Mouse (Mus musculus) myocyte (in vitro differentiated cells): ENCODE data around the gene Zfpm1.

Source experiments
- E2F4 ChIP-seq: IDR thresholded peaks from one replicate; pipeline ENCODE4 v1.6.1; 2011; ENCODE audit warnings: mild to moderate bottlenecking, control low read depth, moderate library complexity; ENCODE audit not compliant: insufficient read depth
- MAX ChIP-seq: IDR thresholded peaks from one replicate; pipeline ENCODE4 v1.6.1; 2011; ENCODE audit warnings: low read depth, mild to moderate bottlenecking, control low read depth
- MYOD1 ChIP-seq, 3 experiments: IDR thresholded peaks; one replicate each; pipeline ENCODE4 v1.6.1; 2011; ENCODE audit warnings: control low read depth in 2 of 3, low read depth in 2 of 3, mild to moderate bottlenecking in 2 of 3, moderate library complexity in 1 of 3; ENCODE audit not compliant: insufficient read length in 2 of 3, control insufficient read depth in 1 of 3
- MYOG ChIP-seq, 3 experiments: IDR thresholded peaks; one replicate each; pipeline ENCODE4 v1.6.1; 2011; ENCODE audit warnings: control low read depth in 2 of 3, low read depth in 2 of 3, mild to moderate bottlenecking in 2 of 3; ENCODE audit not compliant: insufficient read length in 2 of 3, control insufficient read depth in 1 of 3, insufficient read depth in 1 of 3
- POLR2A ChIP-seq: IDR thresholded peaks from one replicate; pipeline ENCODE4 v1.6.1; 2011; ENCODE audit warnings: low read depth, mild to moderate bottlenecking, control low read depth, moderate library complexity; ENCODE audit not compliant: insufficient read length
- POLR2AphosphoS2 ChIP-seq: IDR thresholded peaks from one replicate; pipeline ENCODE4 v1.6.1; 2011; ENCODE audit warnings: low read depth, control low read depth; ENCODE audit not compliant: insufficient read length
- REST ChIP-seq: IDR thresholded peaks from one replicate; pipeline ENCODE4 v1.6.1; 2011; ENCODE audit warnings: mild to moderate bottlenecking, control low read depth, moderate library complexity; ENCODE audit not compliant: insufficient read depth, insufficient read length
- SRF ChIP-seq: IDR thresholded peaks from one replicate; pipeline ENCODE4 v1.6.1; 2011; ENCODE audit warnings: low read depth; ENCODE audit not compliant: control insufficient read depth, insufficient read length
- TCF12 ChIP-seq: IDR thresholded peaks from one replicate; pipeline ENCODE4 v1.6.1; 2011; ENCODE audit warnings: mild to moderate bottlenecking, control low read depth; ENCODE audit not compliant: poor library complexity, insufficient read depth, severe bottlenecking
- TCF3 ChIP-seq: IDR thresholded peaks from one replicate; pipeline ENCODE4 v1.6.1; 2011; ENCODE audit warnings: low read depth, control low read depth; ENCODE audit not compliant: insufficient read length
- USF1 ChIP-seq: IDR thresholded peaks from one replicate; pipeline ENCODE4 v1.6.1; 2011; ENCODE audit warnings: low read depth, mild to moderate bottlenecking, control low read depth, moderate library complexity

DNA sequence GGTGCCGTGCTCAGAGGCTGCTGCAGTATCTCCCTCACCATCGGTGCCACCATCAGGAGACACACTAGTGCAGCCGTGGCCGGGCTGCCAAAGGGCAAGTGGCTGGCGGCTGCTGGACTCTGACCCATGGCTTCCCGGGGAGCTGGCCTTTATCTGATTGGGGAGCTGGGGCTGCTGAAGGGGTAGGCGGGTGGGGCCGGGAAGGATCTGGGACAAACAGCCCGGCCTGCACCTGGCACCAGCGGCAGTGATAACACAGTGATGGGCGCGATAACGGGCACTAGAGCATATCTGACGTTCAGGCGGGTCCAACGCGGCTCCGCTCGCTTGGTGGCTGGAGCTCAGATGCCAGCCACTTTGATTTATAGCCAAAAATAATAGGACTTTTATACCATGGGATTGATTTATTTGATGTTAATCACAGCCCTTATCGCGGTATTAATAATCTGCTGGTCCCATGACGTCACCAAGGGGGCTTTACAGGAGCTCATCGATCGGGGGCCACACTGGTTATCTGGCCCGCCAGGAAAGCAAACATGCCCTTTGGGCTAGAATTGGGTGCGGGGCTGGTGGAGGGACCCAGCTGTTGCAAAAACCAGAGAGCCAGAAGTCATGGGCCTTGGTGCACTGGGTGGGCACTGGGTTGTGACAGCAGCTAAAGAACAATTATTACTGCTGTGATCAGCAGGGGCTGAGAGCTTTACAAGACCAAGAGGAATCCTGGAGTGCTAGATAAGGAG is 24.9 kb downstream of the Zfpm1 start:
- TF ChIP-seq TCF3, result no peak
- TF ChIP-seq POLR2A, result no peak
- TF ChIP-seq REST, result no peak
- TF ChIP-seq MYOG (IDR thresholded peaks at IDR 0.05; ENCODE audit: control insufficient read depth in 1 of 3, insufficient read depth in 1 of 3, insufficient read length in 2 of 3, low read depth in 2 of 3), result no peak
- TF ChIP-seq TCF12, result no peak
- no peak for TF ChIP-seq MAX
- TF ChIP-seq USF1, result no peak
- TF ChIP-seq SRF, result no peak
- TF ChIP-seq POLR2AphosphoS2, result no peak
- TF ChIP-seq MYOD1 (IDR thresholded peaks at IDR 0.05; ENCODE audit: control insufficient read depth in 1 of 3, insufficient read length in 2 of 3, low read depth in 2 of 3), result no peak
- TF ChIP-seq E2F4, result no peak
